Mouse (Mus musculus): Measurements from ENCODE around the gene Tnni1.

- TF ChIP-seq CTCF (IDR thresholded peaks at IDR 0.05; ENCODE audit: low read depth), result no peak
- TF ChIP-seq EP300 (IDR thresholded peaks at IDR 0.05; ENCODE audit: low read depth), result no peak
These were observed 59.4 kb downstream of the Tnni1 start for GRCm38 (mm10) chr1:135838626-135839025.

All from heart, postnatal 0 days (tissue).